Mouse (Mus musculus): ENCODE measurements around the gene Mef2d. TPM values are rescaled to one million over a fixed set of nuclear protein-coding genes. Genes with fewer than 3 reads are reported as not detected.

Mef2d gene
- polyA plus RNA-seq, 1 experiment from 2014 or later: 23.8 TPM

DNA sequence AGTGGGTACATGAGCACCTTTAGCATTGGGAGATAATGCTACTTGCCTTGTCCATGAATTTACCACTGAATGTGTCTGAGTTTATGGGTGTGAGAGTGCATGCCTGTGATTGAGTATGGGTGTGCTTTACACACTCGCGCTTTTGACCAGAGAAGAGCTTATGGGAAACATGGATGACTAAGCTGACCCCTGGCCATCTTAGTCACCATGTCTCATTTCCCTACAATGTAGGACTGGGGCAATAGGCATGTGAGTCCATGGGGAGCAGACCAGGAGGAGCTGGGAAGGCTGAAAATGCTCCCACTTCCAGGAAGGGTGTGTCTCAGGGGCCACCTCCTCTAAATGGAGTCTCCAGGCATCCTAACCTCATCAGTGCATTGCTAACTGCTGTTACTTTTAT is 67.9 kb downstream of the Mef2d start:
- Histone ChIP-seq H3K4me1 (replicated peaks; ENCODE audit: control insufficient read depth, insufficient read depth, low read length) (peaks cover 4% of the 10 kb centered on the region), H3K9ac (ENCODE audit: low read length) (no peak overlapping the region), H3K4me3 (ENCODE audit: low read depth, low read length) (no peak overlapping the region), H3K9me3 (ENCODE audit: control insufficient read depth, low read length) (no peaks in the 10 kb centered on the region), H3K27me3 (replicated peaks; ENCODE audit: control insufficient read depth, insufficient read depth, low read length) (peaks cover 100% of the 10 kb centered on the region), H3K27ac (ENCODE audit: low read depth) (no peak overlapping the region), H3K4me2 (ENCODE audit: low read length) (no peak overlapping the region), H3K36me3 (ENCODE audit: control insufficient read depth, insufficient read depth, low read length) (no peaks in the 10 kb centered on the region)
- WGBS: 24% methylated on average over 2 of the region's 2 CpGs
- ATAC-seq (replicated peaks; ENCODE audit: low FRiP score, low TSS enrichment, low read depth) (no peak), DNase-seq (ENCODE audit: low spot score) (no peak)

DNA sequence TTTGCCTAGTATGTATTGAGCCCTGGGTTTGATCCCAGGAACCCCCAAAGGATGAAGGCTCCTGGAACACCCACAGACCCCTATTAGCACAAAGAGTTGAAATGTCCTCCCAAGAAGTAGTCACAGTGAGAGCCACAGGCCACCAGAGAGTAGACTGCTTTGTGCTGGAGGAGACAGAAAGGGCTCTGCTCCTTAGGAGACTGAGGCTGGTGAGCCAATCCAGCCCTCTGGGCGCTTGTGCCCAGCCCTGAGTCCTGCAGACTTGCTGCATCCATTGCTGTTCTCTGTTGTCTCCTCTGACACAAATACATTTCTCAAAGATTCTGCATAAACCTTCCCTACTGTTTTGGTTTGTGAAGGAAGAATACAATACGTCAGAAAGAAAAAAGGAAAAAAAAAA is 68.7 kb downstream of the Mef2d start:
- Histone ChIP-seq H3K9me3 (ENCODE audit: control insufficient read depth, low read length) (no peaks in the 10 kb centered on the region), H3K36me3 (ENCODE audit: control insufficient read depth, insufficient read depth, low read length) (no peaks in the 10 kb centered on the region), H3K27me3 (replicated peaks; ENCODE audit: control insufficient read depth, insufficient read depth, low read length) (peaks cover 100% of the 10 kb centered on the region), H3K4me1 (replicated peaks; ENCODE audit: control insufficient read depth, insufficient read depth, low read length) (peaks cover 7% of the 10 kb centered on the region), H3K9ac (ENCODE audit: low read length) (no peak overlapping the region), H3K4me3 (ENCODE audit: low read depth, low read length) (no peak overlapping the region), H3K27ac (ENCODE audit: low read depth) (no peak overlapping the region), H3K4me2 (ENCODE audit: low read length) (no peak overlapping the region)
- ATAC-seq (replicated peaks; ENCODE audit: low FRiP score, low TSS enrichment, low read depth) (no peak), DNase-seq (ENCODE audit: low spot score) (no peak)
- WGBS: 12% methylated on average over 2 of the region's 2 CpGs

DNA sequence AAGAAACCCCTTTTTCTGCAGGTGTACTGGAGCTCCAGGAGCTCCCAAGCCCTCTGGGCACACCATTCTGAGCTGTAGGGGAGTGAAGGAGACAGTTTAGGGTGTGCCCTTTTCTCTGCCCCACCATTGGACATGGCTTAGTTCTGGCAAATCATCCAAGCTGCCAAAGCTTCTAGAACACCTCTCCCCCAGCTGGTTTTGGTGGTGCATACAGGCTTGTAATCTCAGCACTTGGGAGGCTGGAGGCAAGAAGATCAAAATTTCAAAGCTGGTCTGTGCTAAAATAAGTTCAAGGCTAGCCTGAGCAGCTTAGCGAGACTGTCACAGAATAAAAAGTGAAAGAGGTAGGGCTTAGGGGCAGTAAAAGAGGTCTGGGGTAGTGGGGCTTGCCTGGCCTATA is 70.2 kb downstream of the Mef2d start:
- H3K9me3 ChIP-seq (ENCODE audit: control insufficient read depth, low read length): no peaks in the 10 kb centered on the region
- WGBS: 8% methylated on average over 1 of the region's 1 CpGs
- no peak overlapping the region for H3K27ac ChIP-seq (ENCODE audit: low read depth)
- peaks cover 7% of the 10 kb centered on the region for H3K4me1 ChIP-seq (replicated peaks; ENCODE audit: control insufficient read depth, insufficient read depth, low read length)
- no peak for DNase-seq (ENCODE audit: low spot score)
- H3K4me3 ChIP-seq (ENCODE audit: low read depth, low read length): no peak overlapping the region
- H3K4me2 ChIP-seq (ENCODE audit: low read length): no peak overlapping the region
- H3K27me3 ChIP-seq (replicated peaks; ENCODE audit: control insufficient read depth, insufficient read depth, low read length): peaks cover 100% of the 10 kb centered on the region
- no peaks in the 10 kb centered on the region for H3K36me3 ChIP-seq (ENCODE audit: control insufficient read depth, insufficient read depth, low read length)
- no peak for ATAC-seq (replicated peaks; ENCODE audit: low FRiP score, low TSS enrichment, low read depth)
- H3K9ac ChIP-seq (ENCODE audit: low read length): no peak overlapping the region

DNA sequence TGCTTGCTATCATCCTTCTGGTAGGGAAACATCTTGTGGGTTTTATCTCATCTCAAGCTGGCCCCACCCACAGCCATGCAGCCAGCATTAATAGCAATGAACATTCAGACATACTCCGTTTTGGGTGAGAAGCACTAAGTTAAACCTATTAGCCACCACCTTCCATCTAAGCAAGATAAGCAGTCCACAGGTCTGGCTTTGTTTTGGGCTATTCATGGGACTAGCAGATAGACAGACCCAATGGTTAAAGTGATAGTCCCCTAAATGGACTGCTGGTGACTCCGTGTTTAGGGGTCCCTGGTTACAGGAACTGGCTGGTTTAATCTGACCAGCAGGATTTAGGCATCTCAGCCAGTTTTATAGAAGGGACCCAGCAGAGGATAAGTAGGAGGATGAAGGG is 70.8 kb downstream of the Mef2d start:
- DNase-seq (ENCODE audit: low spot score): no peak
- no peak for ATAC-seq (replicated peaks; ENCODE audit: low FRiP score, low TSS enrichment, low read depth)
- H3K4me3 ChIP-seq (ENCODE audit: low read depth, low read length): no peak overlapping the region
- no peaks in the 10 kb centered on the region for H3K9me3 ChIP-seq (ENCODE audit: control insufficient read depth, low read length)
- H3K9ac ChIP-seq (ENCODE audit: low read length): no peak overlapping the region
- no peak overlapping the region for H3K27ac ChIP-seq (ENCODE audit: low read depth)
- H3K4me1 ChIP-seq (replicated peaks; ENCODE audit: control insufficient read depth, insufficient read depth, low read length): peaks cover 7% of the 10 kb centered on the region
- no peaks in the 10 kb centered on the region for H3K36me3 ChIP-seq (ENCODE audit: control insufficient read depth, insufficient read depth, low read length)
- whole genome bisulfite sequencing: 7% methylated on average over 2 of the region's 2 CpGs
- H3K4me2 ChIP-seq (ENCODE audit: low read length): no peak overlapping the region
- peaks cover 98% of the 10 kb centered on the region for H3K27me3 ChIP-seq (replicated peaks; ENCODE audit: control insufficient read depth, insufficient read depth, low read length)

DNA sequence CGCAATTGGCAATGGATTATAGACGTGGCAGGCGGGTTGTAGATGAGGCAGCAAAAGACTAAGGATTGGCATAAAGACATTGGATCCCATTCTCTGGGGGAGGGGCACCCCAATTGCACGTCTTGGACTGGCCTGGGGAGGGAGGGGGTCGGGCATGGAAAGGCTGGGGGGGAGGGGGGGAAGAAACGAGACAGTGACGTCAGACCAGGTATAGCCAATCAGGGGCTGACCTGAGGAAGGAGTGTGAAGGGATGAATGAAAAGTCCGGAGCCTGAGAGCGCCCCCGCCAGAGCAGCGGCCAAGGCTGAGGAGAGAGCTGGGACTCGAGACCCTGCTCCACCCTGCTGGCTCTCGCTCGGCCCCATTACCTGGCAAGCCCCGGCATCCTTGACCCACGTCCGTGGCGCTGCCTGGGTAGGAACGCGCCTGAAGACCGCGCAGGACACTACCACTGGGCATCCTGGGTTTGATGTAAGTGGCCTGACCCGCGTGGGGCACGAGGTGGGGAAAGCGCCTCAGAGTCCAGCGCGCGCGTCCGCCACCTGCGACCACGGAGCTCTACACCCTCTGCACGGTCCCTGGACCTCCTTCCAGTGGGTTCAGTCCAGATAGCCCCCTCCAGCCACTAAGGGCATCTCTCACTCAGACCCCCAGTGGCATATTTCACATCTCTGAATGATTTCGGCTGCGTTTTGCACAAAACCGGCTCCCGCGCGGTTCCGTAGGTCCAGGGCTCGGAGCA is 72.2 kb downstream of the Mef2d start:
- Histone ChIP-seq H3K36me3 (ENCODE audit: control insufficient read depth, insufficient read depth, low read length) (no peaks in the 10 kb centered on the region), H3K9ac (ENCODE audit: low read length) (no peak overlapping the region), H3K27ac (ENCODE audit: low read depth) (no peak overlapping the region), H3K27me3 (replicated peaks; ENCODE audit: control insufficient read depth, insufficient read depth, low read length) (peaks cover 97% of the 10 kb centered on the region), H3K4me2 (ENCODE audit: low read length) (no peak overlapping the region), H3K4me3 (ENCODE audit: low read depth, low read length) (no peak overlapping the region), H3K4me1 (replicated peaks; ENCODE audit: control insufficient read depth, insufficient read depth, low read length) (peaks cover 7% of the 10 kb centered on the region), H3K9me3 (ENCODE audit: control insufficient read depth, low read length) (no peaks in the 10 kb centered on the region)
- 3% methylated on average over 37 of the region's 42 CpGs for WGBS
- ATAC-seq (replicated peaks; ENCODE audit: low FRiP score, low TSS enrichment, low read depth) (no peak), DNase-seq (ENCODE audit: low spot score) (no peak)

DNA sequence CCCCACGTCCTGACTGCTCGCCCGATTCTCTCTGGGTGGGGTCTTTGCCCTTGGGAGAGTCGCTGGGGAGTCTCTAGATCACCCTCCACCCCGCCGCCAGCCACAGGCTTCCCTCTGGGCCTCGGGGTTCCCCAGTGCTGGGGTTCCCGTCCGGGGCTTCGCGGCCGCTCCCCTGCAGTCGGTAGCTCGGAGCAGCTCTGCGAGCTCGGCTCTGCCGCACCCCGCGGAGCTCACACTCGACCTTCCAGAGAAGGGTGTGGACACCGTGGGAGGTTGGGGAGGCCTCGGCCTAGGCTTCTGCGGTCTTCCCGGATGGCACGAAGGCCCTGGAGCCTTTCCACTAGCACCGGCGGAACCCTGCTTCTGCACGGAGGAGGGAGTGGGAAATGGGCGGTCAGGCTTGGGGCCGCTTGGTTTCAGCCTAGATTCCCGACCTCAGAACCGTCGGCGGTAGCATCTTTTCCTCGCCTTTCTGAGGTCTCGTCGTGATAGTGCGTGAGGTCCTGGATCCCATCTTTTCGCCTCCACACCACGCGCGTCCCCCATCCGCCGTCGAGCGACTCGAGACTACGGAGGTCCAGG is 72.9 kb downstream of the Mef2d start:
- Histone ChIP-seq H3K4me1 (replicated peaks; ENCODE audit: control insufficient read depth, insufficient read depth, low read length) (peaks cover 7% of the 10 kb centered on the region), H3K4me2 (ENCODE audit: low read length) (peak overlapping the region; percentile 27), H3K9ac (ENCODE audit: low read length) (no peak overlapping the region), H3K4me3 (ENCODE audit: low read depth, low read length) (peak overlapping the region; percentile 19), H3K27me3 (replicated peaks; ENCODE audit: control insufficient read depth, insufficient read depth, low read length) (peaks cover 97% of the 10 kb centered on the region), H3K36me3 (ENCODE audit: control insufficient read depth, insufficient read depth, low read length) (no peaks in the 10 kb centered on the region), H3K9me3 (ENCODE audit: control insufficient read depth, low read length) (no peaks in the 10 kb centered on the region), H3K27ac (ENCODE audit: low read depth) (no peak overlapping the region)
- DNase-seq (ENCODE audit: low spot score) (no peak), ATAC-seq (replicated peaks; ENCODE audit: low FRiP score, low TSS enrichment, low read depth) (no peak)
- under 1% methylated on average over 48 of the region's 48 CpGs for whole genome bisulfite sequencing

DNA sequence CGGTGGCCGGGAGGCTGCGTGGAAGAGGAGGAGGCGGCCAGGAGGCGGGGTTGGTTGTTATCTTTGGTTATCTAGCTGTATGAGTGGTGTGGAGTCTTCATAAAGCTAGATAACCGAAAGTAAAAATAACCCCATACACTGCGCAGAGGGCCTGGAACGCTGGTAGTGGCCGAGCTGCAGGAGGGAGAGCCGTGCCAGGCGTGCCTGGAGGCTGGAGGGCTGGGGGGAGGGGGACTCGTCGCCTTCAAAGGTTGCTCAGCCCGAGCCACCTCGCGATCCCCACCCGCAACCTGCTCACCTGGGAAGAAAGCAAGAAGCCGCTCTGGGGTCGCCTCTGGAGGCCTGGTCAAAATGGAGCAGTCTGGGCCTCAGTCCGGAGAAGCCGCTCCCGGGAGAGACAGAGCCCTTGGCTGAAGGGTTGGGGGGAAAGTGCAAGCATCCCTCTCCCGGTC is 73.4 kb downstream of the Mef2d start:
- Histone ChIP-seq H3K9ac (ENCODE audit: low read length) (no peak overlapping the region), H3K9me3 (ENCODE audit: control insufficient read depth, low read length) (no peaks in the 10 kb centered on the region), H3K27ac (ENCODE audit: low read depth) (no peak overlapping the region), H3K4me2 (ENCODE audit: low read length) (peak overlapping the region; percentile 27), H3K4me1 (replicated peaks; ENCODE audit: control insufficient read depth, insufficient read depth, low read length) (peaks cover 7% of the 10 kb centered on the region), H3K27me3 (replicated peaks; ENCODE audit: control insufficient read depth, insufficient read depth, low read length) (peaks cover 96% of the 10 kb centered on the region), H3K36me3 (ENCODE audit: control insufficient read depth, insufficient read depth, low read length) (no peaks in the 10 kb centered on the region), H3K4me3 (ENCODE audit: low read depth, low read length) (peak overlapping the region; percentile 19)
- no peak for DNase-seq (ENCODE audit: low spot score)
- no peak for ATAC-seq (replicated peaks; ENCODE audit: low FRiP score, low TSS enrichment, low read depth)
- WGBS: 1% methylated on average over 23 of the region's 23 CpGs

DNA sequence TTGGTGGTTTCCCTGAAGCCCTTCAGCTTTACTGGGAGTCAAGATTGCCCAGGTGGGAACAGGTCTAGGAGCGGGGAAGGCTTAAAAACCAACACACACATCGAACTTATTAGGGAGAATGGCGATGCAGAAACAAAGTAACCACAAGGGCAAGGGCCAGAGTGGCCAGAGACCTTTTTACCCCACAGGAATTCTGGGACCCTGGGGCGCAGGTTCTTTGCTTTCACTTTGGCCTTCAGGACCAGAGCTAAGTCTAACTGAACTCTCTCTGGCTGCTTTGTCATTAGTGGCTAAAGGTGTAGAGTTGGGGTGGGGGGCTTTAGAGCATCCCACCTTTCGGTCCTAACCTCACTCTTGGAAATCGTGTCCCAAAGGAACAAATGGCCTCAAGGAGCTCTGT is 73.9 kb downstream of the Mef2d start:
- Histone ChIP-seq H3K4me1 (replicated peaks; ENCODE audit: control insufficient read depth, insufficient read depth, low read length) (peaks cover 7% of the 10 kb centered on the region), H3K9me3 (ENCODE audit: control insufficient read depth, low read length) (no peaks in the 10 kb centered on the region), H3K4me2 (ENCODE audit: low read length) (no peak overlapping the region), H3K36me3 (ENCODE audit: control insufficient read depth, insufficient read depth, low read length) (no peaks in the 10 kb centered on the region), H3K27ac (ENCODE audit: low read depth) (no peak overlapping the region), H3K27me3 (replicated peaks; ENCODE audit: control insufficient read depth, insufficient read depth, low read length) (peaks cover 91% of the 10 kb centered on the region), H3K4me3 (ENCODE audit: low read depth, low read length) (no peak overlapping the region), H3K9ac (ENCODE audit: low read length) (no peak overlapping the region)
- DNase-seq (ENCODE audit: low spot score): no peak
- ATAC-seq (replicated peaks; ENCODE audit: low FRiP score, low TSS enrichment, low read depth): no peak
- WGBS: 2% methylated on average over 6 of the region's 6 CpGs
